Mouse (Mus musculus) hindbrain, embryonic 12.5 days (tissue): ENCODE data around the gene 1700001K19Rik. TPM values are rescaled to one million over a fixed set of nuclear protein-coding genes. Genes with fewer than 3 reads are reported as not detected.
"Not testable (repeated sequence)": the region's sequence is repeated elsewhere in the genome, so short reads cannot be mapped to it uniquely, and the experiment has no call there.

ENCODE experiments used
- ATAC-seq: fragments of 200-750 bp; cut with Nextera tagmentation; 2 replicates; pipeline ENCODE4 v1.8.0; 2017; ENCODE audit warnings: moderate TSS enrichment; ENCODE audit not compliant: low FRiP score
- H3K27ac ChIP-seq: fragments of 300-500 bp; sonication (generic); 2 replicates; pipeline ENCODE4 v1.5.1; 2016; ENCODE audit warnings: mild to moderate bottlenecking
- H3K27me3 ChIP-seq: fragments of 300-500 bp; sonication (generic); 2 replicates; pipeline ENCODE4 v1.6.1; 2016; ENCODE audit warnings: mild to moderate bottlenecking
- H3K36me3 ChIP-seq: fragments of 300-500 bp; sonication (generic); 2 replicates; pipeline ENCODE4 v1.6.1; 2016; ENCODE audit warnings: mild to moderate bottlenecking
- H3K4me1 ChIP-seq: fragments of 300-500 bp; sonication (generic); 2 replicates; pipeline ENCODE4 v1.6.1; 2016
- H3K4me2 ChIP-seq: fragments of 300-500 bp; sonication (generic); replicated peaks from 2 replicates; pipeline ENCODE4 v1.6.1; 2016; ENCODE audit warnings: mild to moderate bottlenecking
- H3K4me3 ChIP-seq: fragments of 300-500 bp; sonication (generic); 2 replicates; pipeline ENCODE4 v1.5.1; 2016; ENCODE audit warnings: mild to moderate bottlenecking
- H3K9ac ChIP-seq: fragments of 300-500 bp; sonication (generic); 2 replicates; pipeline ENCODE4 v1.6.1; 2016; ENCODE audit warnings: mild to moderate bottlenecking, moderate library complexity
- H3K9me3 ChIP-seq: fragments of 300-500 bp; sonication (generic); replicated peaks from 2 replicates; pipeline ENCODE4 v1.6.1; 2016; ENCODE audit warnings: mild to moderate bottlenecking
- WGBS: fragments of 180-500 bp; shearing (Covaris S2); methylation state at CpG from one replicate; pipeline ENCODE4 v1.1.7; 2016; 5-methylcytosine and 5-hydroxymethylcytosine counted together
- polyA plus RNA-seq: library from polyadenylated mRNA; unstranded; fragments of >200 nt; fragmentation: Nextera tagmentation; extraction: Ambion mirVana; gene quantifications from 2 replicates; pipeline ENCODE4 v1.2.1, GENCODE M21; 2016

1700001K19Rik gene
- polyA plus RNA-seq, 1 experiment from 2014 or later = not detected

DNA sequence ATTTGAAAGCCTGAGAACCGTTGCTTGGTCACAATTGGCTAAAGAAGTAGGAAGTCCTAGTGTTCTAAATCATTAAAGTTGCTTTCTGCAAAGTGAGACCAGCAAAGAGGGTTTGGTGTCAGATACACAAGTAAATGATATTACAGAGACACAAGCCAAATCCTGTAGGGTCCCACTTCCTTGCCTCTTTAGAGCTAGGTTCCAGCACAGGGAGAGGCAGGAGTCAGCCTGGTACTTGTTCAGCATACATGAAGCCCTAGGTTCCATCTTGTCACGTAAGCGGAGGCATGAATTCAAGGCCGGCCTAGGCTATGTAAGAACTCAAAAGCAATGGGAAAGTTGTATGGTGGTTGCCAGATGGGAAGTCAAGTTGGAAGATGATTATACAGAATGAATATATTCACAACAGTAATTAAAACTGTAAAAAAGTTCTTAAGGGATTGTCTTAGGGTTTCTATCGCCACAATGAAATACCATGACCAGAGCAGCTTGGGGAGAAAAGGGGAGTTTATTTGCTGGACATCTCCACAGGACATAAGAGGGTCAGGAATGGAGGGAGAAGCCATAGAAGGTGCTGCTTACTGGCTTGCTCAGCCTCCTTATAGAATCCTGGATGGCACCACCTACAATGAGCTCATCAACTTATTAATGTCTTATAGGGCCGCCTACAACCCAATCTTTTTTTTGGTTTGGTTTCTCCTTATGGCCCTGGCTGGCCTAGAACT lies 7.7 kb upstream of the 1700001K19Rik start:
- H3K4me3 ChIP-seq = no peak overlapping the region
- no peak overlapping the region for H3K4me2 ChIP-seq
- 88% methylated on average over 6 of the region's 6 CpGs for WGBS
- peaks cover 7% of the 10 kb centered on the region for H3K4me1 ChIP-seq
- no peak overlapping the region for H3K27ac ChIP-seq
- ATAC-seq = no peak
- H3K9ac ChIP-seq = no peak overlapping the region
- H3K27me3 ChIP-seq = no peaks in the 10 kb centered on the region
- H3K9me3 ChIP-seq = no peaks in the 10 kb centered on the region
- H3K36me3 ChIP-seq = peaks cover 69% of the 10 kb centered on the region

DNA sequence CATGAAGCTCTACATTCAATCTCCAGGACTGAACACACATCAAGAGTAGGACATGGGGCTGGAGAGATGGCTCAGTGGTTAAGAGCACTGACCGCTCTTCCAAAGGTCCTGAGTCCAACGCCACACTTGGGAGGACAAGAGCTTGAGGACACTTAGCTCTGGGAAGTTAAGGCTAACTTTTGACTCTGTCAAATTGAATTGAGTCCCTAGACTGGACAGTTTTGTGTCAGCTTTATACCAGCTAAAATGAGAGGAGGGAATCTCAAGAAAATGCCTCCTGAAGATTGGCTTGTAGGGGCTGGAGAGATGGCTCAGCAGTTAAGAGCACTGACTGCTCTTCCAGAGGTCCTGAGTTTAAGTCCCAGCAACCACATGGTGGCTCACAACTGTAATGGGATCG lies 6.5 kb upstream of the 1700001K19Rik start:
- not testable (repeated sequence) for H3K27me3 ChIP-seq, H3K4me2 ChIP-seq, H3K9ac ChIP-seq, H3K9me3 ChIP-seq, H3K4me1 ChIP-seq, ATAC-seq, H3K4me3 ChIP-seq, H3K27ac ChIP-seq
- 95% methylated on average over 3 of the region's 3 CpGs for WGBS
- H3K36me3 ChIP-seq = peaks cover 62% of the 10 kb centered on the region

- Histone ChIP-seq H3K4me2 (no peak overlapping the region), H3K9me3 (no peaks in the 10 kb centered on the region), H3K4me3 (no peak overlapping the region), H3K4me1 (no peaks in the 10 kb centered on the region), H3K36me3 (peaks cover 57% of the 10 kb centered on the region), H3K27ac (no peak overlapping the region), H3K27me3 (no peaks in the 10 kb centered on the region), H3K9ac (no peak overlapping the region)
- no peak for ATAC-seq
- WGBS = 79% methylated on average over 12 of the region's 12 CpGs
These were observed 5.7 kb upstream of the 1700001K19Rik start for GRCm38 (mm10) chr12:110687894-110688734.

- Histone ChIP-seq H3K9ac (no peak overlapping the region), H3K4me2 (no peak overlapping the region), H3K4me1 (0 out of 2 replicates have a peak, but pooled peaks cover 4% of the 10 kb centered on the region), H3K36me3 (peaks cover 22% of the 10 kb centered on the region), H3K27ac (no peak overlapping the region), H3K4me3 (no peak overlapping the region), H3K9me3 (no peaks in the 10 kb centered on the region), H3K27me3 (no peaks in the 10 kb centered on the region)
- WGBS = no CpG with 5 or more reads among the region's 1 CpGs
- ATAC-seq = no peak
These were observed 1.2 kb upstream of the 1700001K19Rik start for GRCm38 (mm10) chr12:110683580-110683979.

DNA sequence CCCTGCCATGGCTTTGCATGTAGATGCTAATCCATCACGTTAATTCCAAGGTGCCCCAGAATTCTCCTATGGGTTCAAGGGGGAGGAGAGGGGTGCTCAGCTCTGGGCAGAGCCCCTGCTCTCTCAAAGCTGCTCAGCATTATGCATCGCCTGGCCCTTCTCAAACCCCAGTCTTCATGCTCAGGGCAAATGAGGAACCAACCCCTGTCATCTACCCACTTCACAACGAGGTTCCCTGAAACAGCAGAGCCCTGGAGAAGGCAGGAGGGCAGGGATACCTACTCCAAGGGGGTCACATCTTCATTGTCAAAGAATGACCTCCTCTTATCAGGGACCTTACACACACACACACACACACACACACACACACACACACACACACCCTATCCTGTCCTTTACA lies 541 bp downstream of the 1700001K19Rik start:
- Histone ChIP-seq H3K27ac (no peak overlapping the region), H3K9me3 (no peaks in the 10 kb centered on the region), H3K4me3 (no peak overlapping the region), H3K27me3 (no peaks in the 10 kb centered on the region), H3K9ac (no peak overlapping the region), H3K36me3 (peaks cover 14% of the 10 kb centered on the region; the same call in 1 of the 2 replicates), H3K4me2 (no peak overlapping the region), H3K4me1 (0 out of 2 replicates have a peak, but pooled peaks cover 4% of the 10 kb centered on the region)
- WGBS = 68% methylated on average over 3 of the region's 3 CpGs
- no peak for ATAC-seq

GRCm38 (mm10) chr12:110681191-110681590 lies 1.2 kb downstream of the 1700001K19Rik start:
- Histone ChIP-seq H3K36me3 (peaks cover 9% of the 10 kb centered on the region; the same call in 1 of the 2 replicates), H3K4me1 (0 out of 2 replicates have a peak, but pooled peaks cover 4% of the 10 kb centered on the region), H3K4me3 (no peak overlapping the region), H3K9ac (no peak overlapping the region), H3K9me3 (no peaks in the 10 kb centered on the region), H3K4me2 (no peak overlapping the region), H3K27me3 (no peaks in the 10 kb centered on the region), H3K27ac (no peak overlapping the region)
- no peak for ATAC-seq
- WGBS = 54% methylated on average over 7 of the region's 7 CpGs

DNA sequence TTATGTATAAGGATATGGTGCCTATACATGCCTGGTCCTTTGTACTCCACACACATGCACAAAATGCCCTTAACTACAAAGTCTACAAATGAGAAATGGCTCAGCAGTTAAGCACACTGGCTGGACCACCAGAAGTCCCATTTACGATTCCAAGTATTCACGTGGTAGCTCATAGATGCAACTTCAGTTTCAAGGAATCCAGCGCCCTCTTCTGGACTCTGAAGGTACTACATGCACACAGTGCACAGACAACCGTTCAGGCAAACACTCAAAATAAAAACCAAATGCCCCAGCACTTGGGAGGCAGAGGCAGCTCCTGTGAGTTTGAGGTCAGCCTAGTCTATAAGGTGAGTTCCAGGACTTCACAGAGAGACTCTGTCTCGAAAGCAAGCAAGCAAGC lies 8.2 kb downstream of the 1700001K19Rik start:
- ATAC-seq = no peak
- H3K9me3 ChIP-seq = no peaks in the 10 kb centered on the region
- no peak overlapping the region for H3K9ac ChIP-seq
- no peak overlapping the region for H3K4me3 ChIP-seq
- WGBS = 55% methylated on average over 5 of the region's 5 CpGs
- no peak overlapping the region for H3K27ac ChIP-seq
- H3K4me1 ChIP-seq = no peaks in the 10 kb centered on the region
- no peaks in the 10 kb centered on the region for H3K27me3 ChIP-seq
- no peak overlapping the region for H3K4me2 ChIP-seq
- H3K36me3 ChIP-seq = peaks cover 17% of the 10 kb centered on the region

GRCm38 (mm10) chr12:110667466-110668077 lies 14.8 kb downstream of the 1700001K19Rik start:
- 87% methylated on average over 13 of the region's 13 CpGs for WGBS
- no peak for ATAC-seq

GRCm38 (mm10) chr12:110661746-110662145 lies 20.7 kb downstream of the 1700001K19Rik start:
- H3K27me3 ChIP-seq = no peaks in the 10 kb centered on the region
- no peaks in the 10 kb centered on the region for H3K4me1 ChIP-seq
- no peak overlapping the region for H3K4me3 ChIP-seq
- WGBS = 94% methylated on average over 14 of the region's 14 CpGs
- ATAC-seq = no peak
- H3K4me2 ChIP-seq = no peak overlapping the region
- H3K9me3 ChIP-seq = no peaks in the 10 kb centered on the region
- H3K27ac ChIP-seq = no peak overlapping the region
- no peak overlapping the region for H3K9ac ChIP-seq
- H3K36me3 ChIP-seq = peaks cover 99% of the 10 kb centered on the region

More at GRCm38 (mm10) chr12:110667466-110668077, 14.8 kb downstream of the 1700001K19Rik start:
- no peak overlapping the region for H3K4me2 ChIP-seq
- H3K27me3 ChIP-seq = no peaks in the 10 kb centered on the region
- H3K27ac ChIP-seq = no peak overlapping the region
- H3K9ac ChIP-seq = no peak overlapping the region
- no peaks in the 10 kb centered on the region for H3K9me3 ChIP-seq
- peaks cover 84% of the 10 kb centered on the region for H3K36me3 ChIP-seq
- no peaks in the 10 kb centered on the region for H3K4me1 ChIP-seq
- no peak overlapping the region for H3K4me3 ChIP-seq

- H3K27me3 ChIP-seq = no peaks in the 10 kb centered on the region
- no peak overlapping the region for H3K4me2 ChIP-seq
- H3K4me3 ChIP-seq = no peak overlapping the region
- H3K27ac ChIP-seq = no peak overlapping the region
- WGBS = 96% methylated on average over 17 of the region's 17 CpGs
- H3K9ac ChIP-seq = no peak overlapping the region
- no peaks in the 10 kb centered on the region for H3K9me3 ChIP-seq
- peaks cover 93% of the 10 kb centered on the region for H3K36me3 ChIP-seq
- ATAC-seq = no peak
- no peaks in the 10 kb centered on the region for H3K4me1 ChIP-seq
These were observed 31.0 kb downstream of the 1700001K19Rik start for GRCm38 (mm10) chr12:110651464-110651863.

GRCm38 (mm10) chr12:110650241-110650641 lies 32.2 kb downstream of the 1700001K19Rik start:
- Histone ChIP-seq H3K36me3 (peaks cover 93% of the 10 kb centered on the region), H3K9ac (no peak overlapping the region), H3K27ac (no peak overlapping the region), H3K27me3 (no peaks in the 10 kb centered on the region), H3K4me2 (no peak overlapping the region), H3K4me1 (no peaks in the 10 kb centered on the region), H3K4me3 (no peak overlapping the region), H3K9me3 (no peaks in the 10 kb centered on the region)
- 91% methylated on average over 8 of the region's 8 CpGs for WGBS
- no peak for ATAC-seq

- no peak for ATAC-seq
- Histone ChIP-seq H3K27me3 (no peaks in the 10 kb centered on the region), H3K36me3 (peaks cover 99% of the 10 kb centered on the region), H3K27ac (no peak overlapping the region), H3K4me2 (no peak overlapping the region), H3K9ac (no peak overlapping the region), H3K4me1 (no peaks in the 10 kb centered on the region), H3K9me3 (no peaks in the 10 kb centered on the region), H3K4me3 (no peak overlapping the region)
- 93% methylated on average over 13 of the region's 13 CpGs for WGBS
These were observed 44.8 kb downstream of the 1700001K19Rik start for GRCm38 (mm10) chr12:110637507-110638114.
